Mouse (Mus musculus) embryonic facial prominence, embryonic 10.5 days (tissue): ENCODE data around the gene Ddc. TPM values are rescaled to one million over a fixed set of nuclear protein-coding genes. Genes with fewer than 3 reads are reported as not detected.

ENCODE experiments used
- polyA plus RNA-seq: library from polyadenylated mRNA; unstranded; fragments of >200 nt; fragmentation: Nextera tagmentation; extraction: Ambion mirVana; gene quantifications from 2 replicates; pipeline ENCODE4 v1.2.1, GENCODE M21; 2016

The Ddc gene
- polyA plus RNA-seq, 1 experiment from 2014 or later = 6.9 TPM

Other genes with a start within 250 kb of the Ddc start
- gene Ikzf1, start 213.1 kb downstream of the Ddc start, polyA plus RNA-seq = 2.2 and 3.1 TPM in 2 replicates
- 105 and 112 TPM in 2 replicates for gene Fignl1, start 89.2 kb downstream of the Ddc start, polyA plus RNA-seq
- gene Grb10, start 140.5 kb upstream of the Ddc start, polyA plus RNA-seq = 637 and 676 TPM in 2 replicates